Mouse (Mus musculus) macrophage (primary cell): ENCODE results near the gene Pcsk6. TPM values are rescaled to one million over a fixed set of nuclear protein-coding genes. Genes with fewer than 3 reads are reported as not detected.
"Not testable (repeated sequence)": the region's sequence is repeated elsewhere in the genome, so short reads cannot be mapped to it uniquely, and the experiment has no call there.

Experiments used
- H3K27ac ChIP-seq: fragments of 350-480 bp; formaldehyde crosslinking; 2 replicates; pipeline ENCODE4 v1.9.0; 2021
- H3K36me3 ChIP-seq: fragments of 350-480 bp; formaldehyde crosslinking; 2 replicates; pipeline ENCODE4 v1.9.0; 2021; ENCODE audit errors: inconsistent target
- H3K4me3 ChIP-seq: fragments of 350-480 bp; formaldehyde crosslinking; 2 replicates; pipeline ENCODE4 v1.9.0; 2021; ENCODE audit errors: inconsistent target
- H3K79me2 ChIP-seq: fragments of 350-480 bp; formaldehyde crosslinking; 2 replicates; pipeline ENCODE4 v1.9.0; 2021; ENCODE audit errors: inconsistent target
- WGBS: methylation state at CpG from one replicate; pipeline ENCODE4 v1.1.7; 2026; ENCODE audit warnings: inconsistent platforms; ENCODE audit not compliant: missing documents; 5-methylcytosine and 5-hydroxymethylcytosine counted together
- polyA plus RNA-seq: library from polyadenylated mRNA; stranded (reverse); fragments of 250-400 nt; gene quantifications from 3 replicates; pipeline ENCODE4 v1.2.4, GENCODE M21; 2018; ENCODE audit warnings: inconsistent platforms

Pcsk6 gene
- polyA plus RNA-seq, 1 experiment from 2014 or later: not detected

- H3K27ac ChIP-seq: no peak overlapping the region
- H3K36me3 ChIP-seq: no peaks in the 10 kb centered on the region
- H3K4me3 ChIP-seq: no peak overlapping the region
- 66% methylated on average over 13 of the region's 13 CpGs for WGBS
- no peaks in the 10 kb centered on the region for H3K79me2 ChIP-seq
These were observed 41.1 kb downstream of the Pcsk6 start for GRCm38 (mm10) chr7:65902471-65903180.

- no peak overlapping the region for H3K4me3 ChIP-seq
- 78% methylated on average over 6 of the region's 6 CpGs for WGBS
- H3K36me3 ChIP-seq: no peaks in the 10 kb centered on the region
- no peak overlapping the region for H3K27ac ChIP-seq
- H3K79me2 ChIP-seq: no peaks in the 10 kb centered on the region
These were observed 41.9 kb downstream of the Pcsk6 start for GRCm38 (mm10) chr7:65903456-65903855.

GRCm38 (mm10) chr7:65906528-65907272, 45.2 kb downstream of the Pcsk6 start:
- Histone ChIP-seq H3K36me3 (no peaks in the 10 kb centered on the region), H3K79me2 (no peaks in the 10 kb centered on the region), H3K27ac (no peak overlapping the region), H3K4me3 (no peak overlapping the region)
- WGBS: 85% methylated on average over 9 of the region's 9 CpGs

- H3K4me3 ChIP-seq: no peak overlapping the region
- WGBS: 91% methylated on average over 12 of the region's 12 CpGs
- no peaks in the 10 kb centered on the region for H3K36me3 ChIP-seq
- no peak overlapping the region for H3K27ac ChIP-seq
- H3K79me2 ChIP-seq: no peaks in the 10 kb centered on the region
These were observed 48.0 kb downstream of the Pcsk6 start for GRCm38 (mm10) chr7:65909343-65910127.

- WGBS: 81% methylated on average over 3 of the region's 3 CpGs
- no peak overlapping the region for H3K27ac ChIP-seq
- no peak overlapping the region for H3K4me3 ChIP-seq
- no peaks in the 10 kb centered on the region for H3K79me2 ChIP-seq
- no peaks in the 10 kb centered on the region for H3K36me3 ChIP-seq
These were observed 51.6 kb downstream of the Pcsk6 start for GRCm38 (mm10) chr7:65913088-65913610.

GRCm38 (mm10) chr7:65914761-65915301, 53.3 kb downstream of the Pcsk6 start:
- WGBS: 68% methylated on average over 11 of the region's 11 CpGs
- Histone ChIP-seq H3K36me3 (no peaks in the 10 kb centered on the region), H3K27ac (no peak overlapping the region), H3K79me2 (no peaks in the 10 kb centered on the region), H3K4me3 (no peak overlapping the region)

GRCm38 (mm10) chr7:65915821-65916220, 54.3 kb downstream of the Pcsk6 start:
- Histone ChIP-seq H3K27ac (no peak overlapping the region), H3K79me2 (no peaks in the 10 kb centered on the region), H3K4me3 (no peak overlapping the region), H3K36me3 (no peaks in the 10 kb centered on the region)
- WGBS: 86% methylated on average over 7 of the region's 7 CpGs

- H3K4me3 ChIP-seq: no peak overlapping the region
- H3K27ac ChIP-seq: no peak overlapping the region
- H3K36me3 ChIP-seq: no peaks in the 10 kb centered on the region
- WGBS: 88% methylated on average over 8 of the region's 8 CpGs
- no peaks in the 10 kb centered on the region for H3K79me2 ChIP-seq
These were observed 55.0 kb downstream of the Pcsk6 start for GRCm38 (mm10) chr7:65916566-65916965.

GRCm38 (mm10) chr7:65918431-65918830, 56.9 kb downstream of the Pcsk6 start:
- no peak overlapping the region for H3K4me3 ChIP-seq
- no peak overlapping the region for H3K27ac ChIP-seq
- WGBS: 98% methylated on average over 4 of the region's 4 CpGs
- H3K79me2 ChIP-seq: no peaks in the 10 kb centered on the region
- H3K36me3 ChIP-seq: no peaks in the 10 kb centered on the region

- WGBS: 44% methylated on average over 5 of the region's 5 CpGs
- no peaks in the 10 kb centered on the region for H3K79me2 ChIP-seq
- no peak overlapping the region for H3K4me3 ChIP-seq
- H3K27ac ChIP-seq: no peak overlapping the region
- H3K36me3 ChIP-seq: no peaks in the 10 kb centered on the region
These were observed 67.9 kb downstream of the Pcsk6 start for GRCm38 (mm10) chr7:65929398-65929797.

- WGBS: 51% methylated on average over 11 of the region's 11 CpGs
- H3K27ac ChIP-seq: no peak overlapping the region
- H3K36me3 ChIP-seq: no peaks in the 10 kb centered on the region
- no peak overlapping the region for H3K4me3 ChIP-seq
- no peaks in the 10 kb centered on the region for H3K79me2 ChIP-seq
These were observed 68.9 kb downstream of the Pcsk6 start for GRCm38 (mm10) chr7:65930478-65930877.

- H3K4me3 ChIP-seq, H3K79me2 ChIP-seq, H3K36me3 ChIP-seq, H3K27ac ChIP-seq: not testable (repeated sequence)
- WGBS: 88% methylated on average over 2 of the region's 3 CpGs
These were observed 72.9 kb downstream of the Pcsk6 start for GRCm38 (mm10) chr7:65934238-65934970.

GRCm38 (mm10) chr7:65935211-65935610, 73.7 kb downstream of the Pcsk6 start:
- H3K79me2 ChIP-seq: no peaks in the 10 kb centered on the region
- no peaks in the 10 kb centered on the region for H3K36me3 ChIP-seq
- H3K4me3 ChIP-seq: no peak overlapping the region
- no peak overlapping the region for H3K27ac ChIP-seq
- 0% methylated on average over 1 of the region's 1 CpGs for WGBS

- Histone ChIP-seq H3K79me2 (no peaks in the 10 kb centered on the region), H3K27ac (no peak overlapping the region), H3K4me3 (no peak overlapping the region), H3K36me3 (no peaks in the 10 kb centered on the region)
- 88% methylated on average over 7 of the region's 7 CpGs for WGBS
These were observed 79.5 kb downstream of the Pcsk6 start for GRCm38 (mm10) chr7:65940988-65941387.
